Mouse (Mus musculus) kidney, adult 2 months (tissue): ENCODE results near the gene Rpl27. TPM values are rescaled to one million over a fixed set of nuclear protein-coding genes. Genes with fewer than 3 reads are reported as not detected.

Experiments used
- DNase-seq: peaks from one replicate; pipeline ENCODE4 v3.0.0; 2021
- H3K27ac ChIP-seq: fragments of 200-500 bp; 2 replicates; pipeline ENCODE4 v1.5.1; 2012; ENCODE audit warnings: low read depth, low read length, control low read depth, inconsistent platforms; ENCODE audit not compliant: insufficient read depth
- H3K27me3 ChIP-seq: fragments of 200-500 bp; replicated peaks from 2 replicates; pipeline ENCODE4 v1.6.1; 2012; ENCODE audit warnings: mild to moderate bottlenecking, moderate library complexity, low read length, inconsistent platforms; ENCODE audit not compliant: control insufficient read depth, insufficient read depth
- H3K36me3 ChIP-seq: fragments of 200-500 bp; 2 replicates; pipeline ENCODE4 v1.6.1; 2012; ENCODE audit warnings: mild to moderate bottlenecking, moderate library complexity, low read length, inconsistent platforms; ENCODE audit not compliant: control insufficient read depth, insufficient read depth
- H3K4me1 ChIP-seq: fragments of 200-500 bp; 2 replicates; pipeline ENCODE4 v1.6.1; 2011; ENCODE audit warnings: low read length; ENCODE audit not compliant: control insufficient read depth, insufficient read depth
- H3K4me3 ChIP-seq: fragments of 200-500 bp; 2 replicates; pipeline ENCODE4 v1.5.1; 2011; ENCODE audit warnings: mild to moderate bottlenecking, low read depth, low read length, control low read depth; ENCODE audit not compliant: insufficient read depth
- CTCF ChIP-seq: fragments of 200-500 bp; conservative IDR thresholded peaks from 2 replicates; pipeline ENCODE4 v1.5.1; 2011; ENCODE audit warnings: low read depth, mild to moderate bottlenecking, control low read depth, low read length, moderate library complexity, mixed read lengths; ENCODE audit not compliant: insufficient read depth, insufficient read length
- POLR2A ChIP-seq: fragments of 200-500 bp; IDR thresholded peaks from one replicate; pipeline ENCODE4 v1.6.1; 2011; ENCODE audit warnings: low read depth, low read length, control low read depth
- WGBS: fragments of 180-500 bp; shearing (Covaris S2); methylation state at CpG from one replicate; pipeline ENCODE4 v1.1.7; 2018; 5-methylcytosine and 5-hydroxymethylcytosine counted together
- polyA plus RNA-seq: library from polyadenylated mRNA; depleted of rRNA; stranded (reverse); fragments of >200 nt; gene quantifications from 2 replicates; pipeline ENCODE4 v1.2.3, GENCODE M21; 2012; rRNA removed

Rpl27 gene
- polyA plus RNA-seq, 1 experiment, result 408 TPM

DNA sequence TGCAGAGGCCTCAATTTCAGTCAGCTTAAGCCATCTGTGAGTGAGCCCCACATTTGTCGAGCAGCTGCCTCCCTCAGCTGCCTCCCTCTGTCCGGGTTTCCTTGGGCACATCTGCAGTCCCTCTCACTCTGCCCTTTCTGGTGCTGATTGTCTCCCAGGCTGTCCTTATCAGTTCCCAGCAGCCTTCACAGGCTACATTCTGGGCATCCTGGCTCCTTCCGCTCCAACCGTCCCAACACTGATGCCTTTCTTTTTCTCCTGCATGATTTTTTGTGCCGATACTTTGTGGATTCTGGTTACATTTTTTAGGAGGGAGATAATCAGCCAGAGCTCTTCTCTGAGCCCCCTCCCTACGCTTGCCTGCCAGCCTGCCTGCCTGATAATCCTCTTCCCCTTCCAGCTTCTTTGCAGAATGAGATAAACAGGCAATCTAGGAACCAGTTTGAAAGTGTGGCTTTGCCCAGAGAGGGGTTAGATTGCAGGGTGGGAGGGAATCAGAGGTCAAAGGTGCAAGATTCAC lies 43.5 kb downstream of the Rpl27 start:
- Histone ChIP-seq H3K27ac (no peak overlapping the region), H3K27me3 (no peaks in the 10 kb centered on the region), H3K36me3 (no peaks in the 10 kb centered on the region), H3K4me3 (no peak overlapping the region), H3K4me1 (no peaks in the 10 kb centered on the region)
- DNase-seq, result no peak
- TF ChIP-seq CTCF (no peak), POLR2A (no peak)
- 76% methylated on average over 6 of the region's 6 CpGs for WGBS

DNA sequence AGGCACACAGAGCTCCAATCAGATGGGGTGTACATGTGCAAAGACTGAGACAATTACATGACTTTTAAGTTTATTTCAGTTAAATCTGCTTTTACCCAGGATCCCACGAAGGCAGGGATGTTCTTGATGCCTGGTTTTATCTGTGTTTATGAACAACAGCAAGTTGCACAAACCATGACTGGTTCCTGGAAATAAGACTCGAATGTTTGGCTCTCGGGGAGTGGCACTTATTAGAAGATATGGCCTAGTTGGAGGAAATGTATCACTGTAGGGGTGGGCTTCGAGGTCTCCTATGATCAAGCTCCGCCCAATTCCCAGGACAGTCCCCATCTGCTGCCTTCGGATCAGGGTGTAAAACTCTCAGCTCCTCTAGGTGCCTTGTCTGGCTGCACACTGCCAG lies 44.0 kb downstream of the Rpl27 start:
- no peak overlapping the region for H3K4me3 ChIP-seq
- DNase-seq, result no peak
- no peaks in the 10 kb centered on the region for H3K4me1 ChIP-seq
- H3K27ac ChIP-seq, result no peak overlapping the region
- no peaks in the 10 kb centered on the region for H3K27me3 ChIP-seq
- no peaks in the 10 kb centered on the region for H3K36me3 ChIP-seq
- WGBS, result 82% methylated on average over 6 of the region's 6 CpGs
- no peak for TF ChIP-seq POLR2A
- TF ChIP-seq CTCF, result no peak

Other genes with a start within 250 kb of the Rpl27 start
- 44.8 and 48.5 TPM in 2 replicates for gene Ezh1, start 215.8 kb upstream of the Rpl27 start, polyA plus RNA-seq
- 75.9 and 86.6 TPM in 2 replicates for gene Ramp2, start 196.3 kb upstream of the Rpl27 start, polyA plus RNA-seq
- gene Vps25, start 188.6 kb upstream of the Rpl27 start, polyA plus RNA-seq, result 112 and 116 TPM in 2 replicates
- 134 and 160 TPM in 2 replicates for gene Wnk4, start 181.7 kb upstream of the Rpl27 start, polyA plus RNA-seq
- 1.3 and 1.6 TPM in 2 replicates for gene Cntd1, start 163.3 kb upstream of the Rpl27 start, polyA plus RNA-seq
- gene Coa3, start 163.2 kb upstream of the Rpl27 start, polyA plus RNA-seq, result 540 and 572 TPM in 2 replicates
- 61.9 and 89.5 TPM in 2 replicates for gene Becn1, start 140.0 kb upstream of the Rpl27 start, polyA plus RNA-seq
- 61.6 and 75.5 TPM in 2 replicates for gene Psme3, start 126.1 kb upstream of the Rpl27 start, polyA plus RNA-seq
- 2.6 and 3.1 TPM in 2 replicates for gene Aoc2, start 117.2 kb upstream of the Rpl27 start, polyA plus RNA-seq
- 12.5 and 14.8 TPM in 2 replicates for gene Aoc3, start 111.7 kb upstream of the Rpl27 start, polyA plus RNA-seq
- gene G6pc, start 74.7 kb upstream of the Rpl27 start, polyA plus RNA-seq, result 322 and 349 TPM in 2 replicates
- 26.3 and 29.2 TPM in 2 replicates for gene Aarsd1, start 24.7 kb upstream of the Rpl27 start, polyA plus RNA-seq
- 0.92 and 1.6 TPM in 2 replicates for gene Gm27029, start 17.5 kb upstream of the Rpl27 start, polyA plus RNA-seq
- 24.7 and 27.6 TPM in 2 replicates for gene Rundc1, start 17.2 kb upstream of the Rpl27 start, polyA plus RNA-seq
- gene Ptges3l, start 17.0 kb upstream of the Rpl27 start, polyA plus RNA-seq, result 4.6 and 6.0 TPM in 2 replicates
- 25.6 and 29.6 TPM in 2 replicates for gene Ifi35, start 6.1 kb downstream of the Rpl27 start, polyA plus RNA-seq
- gene Rnd2, start 22.7 kb downstream of the Rpl27 start, polyA plus RNA-seq, result 14.1 and 15.3 TPM in 2 replicates
- gene Vat1, start 23.9 kb downstream of the Rpl27 start, polyA plus RNA-seq, result 59.2 and 62.5 TPM in 2 replicates
- 0.12 and 0.16 TPM in 2 replicates for gene Brca1, start 109.7 kb downstream of the Rpl27 start, polyA plus RNA-seq
- gene Nbr1, start 109.9 kb downstream of the Rpl27 start, polyA plus RNA-seq, result 107 and 134 TPM in 2 replicates
- 392 and 429 TPM in 2 replicates for gene Tmem106a, start 139.9 kb downstream of the Rpl27 start, polyA plus RNA-seq
- not detected in 2 replicates for gene Gm11634, start 157.0 kb downstream of the Rpl27 start, polyA plus RNA-seq
- 41.0 and 45.7 TPM in 2 replicates for gene Rdm1, start 184.9 kb downstream of the Rpl27 start, polyA plus RNA-seq
- gene Arl4d, start 223.2 kb downstream of the Rpl27 start, polyA plus RNA-seq, result 23.1 and 27.2 TPM in 2 replicates